Mouse (Mus musculus): ENCODE measurements around the gene Kcnq4.

Kcnq4 gene

DNA sequence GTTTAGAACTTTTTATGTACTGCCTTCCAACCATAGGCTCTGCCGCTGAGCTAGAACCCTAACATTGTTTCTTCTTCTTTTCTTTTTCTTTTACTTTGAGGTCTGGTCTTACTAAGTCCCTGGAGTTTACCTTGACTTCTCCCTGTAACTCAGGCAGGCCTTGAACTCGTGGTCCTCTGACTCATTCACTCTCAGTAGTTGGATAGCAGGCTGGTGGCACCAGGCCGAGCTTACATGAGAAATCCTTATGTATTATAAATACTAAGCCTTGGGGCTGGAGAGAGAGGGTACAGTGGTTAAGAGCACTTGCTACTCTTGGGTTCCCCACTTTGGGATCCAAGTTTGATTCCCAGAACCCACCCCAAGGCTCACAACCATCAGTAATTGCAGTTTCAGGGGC is 74.8 kb downstream of the Kcnq4 start:
- in situ Hi-C loops (cut with MseI, MboI) = no loop called here

DNA sequence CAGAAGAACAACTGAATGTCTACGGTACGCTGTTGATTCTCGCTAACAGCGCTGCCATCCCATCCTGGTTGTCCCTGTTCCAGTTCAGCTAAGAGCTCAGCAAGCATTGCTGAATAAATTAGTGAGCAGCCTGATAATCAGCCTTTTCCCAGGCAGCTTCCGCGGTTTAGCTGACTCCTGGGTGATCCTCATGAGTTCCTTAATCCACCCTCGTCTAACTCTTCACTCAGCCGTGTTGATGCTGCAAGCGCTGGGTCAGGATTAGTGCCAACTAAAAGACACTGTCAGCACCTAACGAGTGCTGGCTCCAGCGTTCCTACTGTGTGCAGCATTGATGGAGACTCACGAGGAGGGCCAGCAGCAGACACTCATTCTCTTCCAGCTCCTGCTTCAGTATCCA is 77.4 kb downstream of the Kcnq4 start:
- in situ Hi-C loops (cut with MseI, MboI) = no loop called here

DNA sequence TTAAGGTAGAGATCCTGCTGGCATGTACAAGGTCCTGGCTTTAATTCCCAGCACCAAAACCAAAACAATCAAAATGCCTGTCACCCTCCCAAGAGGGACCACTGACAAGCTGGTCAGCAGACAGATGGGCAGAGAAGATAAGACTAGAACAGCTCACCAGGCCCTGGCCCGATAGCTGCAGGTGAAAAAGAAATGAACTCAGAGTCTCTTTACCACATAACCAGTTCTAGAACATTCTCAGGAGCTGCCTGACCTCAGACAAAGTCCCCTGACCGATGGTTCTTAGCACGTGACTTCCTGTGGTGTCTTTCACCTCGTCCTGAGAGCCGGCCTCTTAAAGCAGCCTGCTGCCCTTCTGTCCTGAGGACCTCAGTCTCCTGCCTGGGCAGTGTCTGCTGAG is 78.8 kb downstream of the Kcnq4 start:
- in situ Hi-C loops (cut with MseI, MboI) = no loop called here

DNA sequence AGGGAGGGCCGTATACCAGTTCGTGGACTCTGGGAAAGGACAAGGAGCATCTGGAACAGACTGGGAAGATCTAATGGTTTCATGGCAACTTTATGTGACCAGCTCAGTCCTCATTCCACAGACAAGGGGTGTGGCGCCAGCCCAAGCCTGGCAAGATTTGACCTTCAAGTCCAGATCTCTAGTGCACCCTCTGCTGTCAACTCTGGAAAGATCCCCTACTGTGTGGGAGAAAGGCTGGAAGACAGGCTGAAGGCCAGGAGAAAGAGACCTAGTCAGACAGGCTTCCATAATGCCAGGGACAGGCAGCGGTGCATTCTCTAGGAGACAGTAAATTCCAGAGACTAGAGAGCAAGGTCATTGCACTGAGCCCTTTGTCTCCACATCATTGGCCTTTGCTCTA is 79.9 kb downstream of the Kcnq4 start:
- in situ Hi-C loops (cut with MseI, MboI) = no loop called here

DNA sequence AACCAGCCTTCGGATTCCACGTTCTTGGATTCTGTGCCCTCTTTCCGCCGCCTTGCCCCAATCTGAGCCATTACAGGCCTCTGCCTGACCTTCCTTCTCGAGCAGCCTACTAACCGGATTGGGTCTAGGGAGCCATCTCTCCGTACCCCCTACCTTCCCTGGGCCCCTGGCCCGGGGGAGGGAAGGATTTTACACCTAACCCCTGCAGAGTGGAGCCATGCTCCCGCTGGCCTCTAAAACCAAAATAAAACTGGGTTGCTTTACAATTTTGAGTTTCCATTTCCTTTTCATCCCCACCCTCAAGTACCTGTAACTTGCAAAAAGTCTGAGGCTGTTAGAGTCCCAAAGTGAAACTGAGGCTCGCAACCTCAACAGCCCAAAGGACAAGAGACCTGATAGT is 80.9 kb downstream of the Kcnq4 start:
- in situ Hi-C loops (cut with MseI, MboI) = no loop called here

DNA sequence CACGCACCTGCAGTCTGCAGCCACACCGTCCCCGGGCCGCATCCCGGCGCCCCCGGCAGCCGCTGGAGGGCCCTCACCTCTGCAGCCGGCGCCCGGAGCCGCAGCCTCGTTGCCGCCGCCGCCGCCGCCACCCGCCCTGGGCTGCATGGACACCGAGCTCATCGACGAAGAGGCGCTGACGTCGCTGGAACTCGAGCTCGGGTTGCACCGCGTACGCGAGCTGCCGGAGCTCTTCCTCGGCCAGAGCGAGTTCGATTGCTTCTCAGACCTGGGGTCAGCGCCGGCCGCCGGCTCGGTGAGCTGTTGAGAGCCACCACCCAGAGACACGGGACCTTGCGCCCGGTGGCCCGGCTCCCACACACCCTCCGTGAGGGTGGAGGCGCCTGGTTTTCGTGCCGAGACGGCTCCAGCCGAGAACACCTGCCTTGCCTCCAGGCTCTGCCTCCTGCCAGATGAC is 81.3 kb downstream of the Kcnq4 start:
- in situ Hi-C loops (cut with MseI, MboI) = no loop called here

DNA sequence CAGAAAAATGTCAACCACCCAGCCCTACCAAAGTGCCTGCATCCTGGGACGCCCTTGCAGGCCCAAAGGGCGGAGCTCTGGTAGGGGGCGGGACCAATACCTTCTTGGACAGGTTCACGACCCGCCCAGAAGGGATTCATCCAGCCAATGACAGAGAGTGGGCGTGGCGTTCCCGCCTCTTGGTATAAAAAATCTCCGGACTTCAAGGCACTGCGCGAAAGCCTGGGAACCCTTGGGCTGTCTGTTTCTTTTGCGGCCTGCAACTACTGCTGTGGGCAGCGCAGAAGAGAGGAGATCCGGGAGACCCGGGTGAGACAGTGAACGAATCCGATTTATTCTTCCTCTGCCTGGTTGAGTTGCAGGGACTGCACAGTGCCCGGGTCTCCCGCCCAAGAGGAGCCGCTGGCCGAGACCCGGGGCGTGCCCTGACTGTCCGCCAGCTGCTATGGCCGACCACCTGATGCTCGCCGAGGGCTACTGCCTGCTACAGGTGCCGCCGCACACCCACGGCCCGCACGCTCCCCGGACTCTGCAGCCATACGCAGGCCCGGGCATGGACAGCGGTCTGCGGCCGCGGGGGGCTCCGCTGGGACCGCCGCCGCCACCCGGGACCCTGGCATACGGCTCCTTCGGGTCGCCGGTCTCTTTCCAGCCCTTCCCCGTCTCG is 81.9 kb downstream of the Kcnq4 start, which contains the start of gene Cited4:
Gene Cited4, plus strand, starts transcription at position 215 of the 667 bp plus-strand sequence.
- in situ Hi-C loops (cut with MseI, MboI) = no loop called here

DNA sequence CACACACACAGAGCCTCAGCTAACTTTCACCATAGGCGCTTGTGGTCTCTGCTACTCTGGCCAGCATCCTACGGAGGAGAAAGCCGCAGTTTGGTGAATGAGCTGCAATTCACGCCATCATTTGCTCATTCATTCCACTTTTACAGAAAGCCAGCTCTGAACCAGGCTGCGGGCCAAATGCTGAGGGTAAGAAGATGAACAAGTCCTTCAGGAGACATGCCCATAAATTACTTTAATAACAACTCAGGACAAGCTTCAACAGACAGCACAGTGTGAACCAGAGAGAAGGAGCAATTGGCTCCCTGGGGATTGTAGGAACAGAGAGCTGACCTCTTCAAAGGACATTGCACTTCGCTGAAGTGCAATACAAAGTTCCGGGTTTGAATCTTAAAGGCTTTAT is 82.6 kb downstream of the Kcnq4 start:
- in situ Hi-C loops (cut with MseI, MboI) = no loop called here

DNA sequence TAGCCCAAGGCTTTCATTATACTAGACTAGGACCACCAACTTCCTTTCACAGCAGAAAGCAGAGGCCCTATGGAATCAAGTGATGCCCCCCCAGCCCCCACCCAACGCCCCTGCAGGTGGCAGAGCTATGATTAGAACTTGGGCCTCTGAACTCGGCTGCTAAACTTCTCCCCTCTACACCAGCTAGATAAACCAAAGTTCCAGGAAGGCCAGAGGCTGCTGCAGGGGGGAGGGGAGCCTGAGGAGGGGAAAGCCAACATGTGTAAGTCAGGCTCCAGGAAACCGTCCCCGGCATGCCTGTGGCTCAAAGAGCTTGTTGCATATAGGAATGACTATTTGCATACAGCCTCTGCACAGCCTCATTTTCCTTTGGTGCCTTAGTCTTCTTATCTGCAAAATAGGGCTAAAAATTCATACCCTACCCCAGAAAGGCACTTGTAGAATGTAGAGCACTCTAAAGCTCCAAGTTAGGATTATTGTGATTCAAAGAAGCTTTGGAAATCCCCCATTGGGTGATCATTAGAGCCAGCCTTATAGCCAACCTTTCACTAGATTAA is 83.2 kb downstream of the Kcnq4 start:
- in situ Hi-C loops (cut with MseI, MboI) = no loop called here

DNA sequence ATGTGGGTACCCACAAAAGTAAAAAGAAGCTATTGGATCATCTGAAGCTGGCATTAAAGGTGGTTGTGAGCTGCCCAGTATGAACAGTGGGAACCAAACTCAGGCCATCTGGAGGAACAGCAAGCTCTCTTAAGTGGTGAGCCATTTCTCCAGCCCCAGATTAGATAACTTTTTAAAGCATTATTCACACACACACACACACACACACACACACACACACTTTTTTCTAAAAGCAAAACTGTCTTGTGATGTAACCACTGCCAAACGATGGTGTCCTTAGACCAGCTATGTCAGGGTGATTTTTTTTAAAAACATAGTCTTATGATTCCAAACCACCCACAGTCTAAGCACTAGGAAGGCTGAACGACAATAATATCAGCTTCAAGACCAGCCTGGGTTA is 83.8 kb downstream of the Kcnq4 start:
- in situ Hi-C loops (cut with MseI, MboI) = no loop called here

DNA sequence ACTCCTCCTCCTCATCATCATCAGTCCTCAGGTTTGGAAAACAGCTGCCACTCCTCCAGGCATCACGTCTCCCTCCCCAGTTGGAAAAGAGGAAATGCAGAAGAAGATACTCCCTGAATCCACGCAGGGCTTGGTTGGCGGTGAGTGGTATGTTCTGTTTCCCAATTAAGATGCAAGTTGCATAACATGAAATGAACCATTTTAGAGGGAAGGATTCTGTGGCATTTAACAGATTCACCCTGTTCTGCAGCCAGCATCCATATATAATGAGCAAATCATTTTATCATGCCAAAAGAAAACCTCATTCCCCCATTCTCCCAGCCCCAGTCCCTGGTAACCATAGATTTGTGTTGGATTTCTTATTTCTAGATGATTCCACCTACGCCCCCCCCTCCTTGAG is 87.9 kb downstream of the Kcnq4 start:
- in situ Hi-C loops (cut with MseI, MboI) = no loop called here

DNA sequence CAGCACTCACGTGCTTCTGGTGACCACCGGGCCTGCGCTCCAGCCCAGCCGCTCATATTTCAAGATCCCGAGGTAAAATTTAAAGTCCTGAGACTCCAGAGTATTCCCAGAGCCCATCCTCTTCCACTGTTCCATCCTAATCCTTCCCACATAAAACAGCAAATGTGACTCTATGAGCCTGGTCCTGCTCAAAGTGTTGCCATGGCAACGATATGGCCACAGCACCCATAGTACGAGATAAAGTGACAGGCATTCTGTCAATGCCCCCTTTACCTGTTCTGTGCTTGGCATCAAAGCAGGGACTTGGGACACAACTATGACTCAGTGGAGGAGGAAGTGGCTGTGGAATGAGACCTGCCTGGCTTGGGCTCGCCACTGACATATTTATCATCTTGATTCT is 92.5 kb downstream of the Kcnq4 start:
- in situ Hi-C loops (cut with MseI, MboI) = no loop called here

DNA sequence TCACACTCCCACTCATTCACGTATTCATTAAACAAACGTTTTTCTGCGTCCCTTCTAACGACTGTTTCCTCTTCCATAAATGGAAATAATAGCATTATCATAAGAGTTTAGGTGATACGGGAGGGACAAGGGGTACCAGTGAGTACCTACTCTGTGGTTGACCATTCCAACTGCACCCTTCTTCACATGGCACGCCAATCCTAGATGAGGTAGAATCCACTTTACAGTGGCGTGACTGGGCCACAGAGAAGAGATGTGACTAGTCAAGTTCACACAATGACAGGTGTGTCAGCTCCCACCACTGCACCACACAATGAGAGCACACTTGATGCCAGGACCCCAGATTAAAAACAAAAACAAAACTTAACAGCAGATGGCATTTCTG is 98.2 kb downstream of the Kcnq4 start:
- in situ Hi-C loops (cut with MseI, MboI) = no loop called here

DNA sequence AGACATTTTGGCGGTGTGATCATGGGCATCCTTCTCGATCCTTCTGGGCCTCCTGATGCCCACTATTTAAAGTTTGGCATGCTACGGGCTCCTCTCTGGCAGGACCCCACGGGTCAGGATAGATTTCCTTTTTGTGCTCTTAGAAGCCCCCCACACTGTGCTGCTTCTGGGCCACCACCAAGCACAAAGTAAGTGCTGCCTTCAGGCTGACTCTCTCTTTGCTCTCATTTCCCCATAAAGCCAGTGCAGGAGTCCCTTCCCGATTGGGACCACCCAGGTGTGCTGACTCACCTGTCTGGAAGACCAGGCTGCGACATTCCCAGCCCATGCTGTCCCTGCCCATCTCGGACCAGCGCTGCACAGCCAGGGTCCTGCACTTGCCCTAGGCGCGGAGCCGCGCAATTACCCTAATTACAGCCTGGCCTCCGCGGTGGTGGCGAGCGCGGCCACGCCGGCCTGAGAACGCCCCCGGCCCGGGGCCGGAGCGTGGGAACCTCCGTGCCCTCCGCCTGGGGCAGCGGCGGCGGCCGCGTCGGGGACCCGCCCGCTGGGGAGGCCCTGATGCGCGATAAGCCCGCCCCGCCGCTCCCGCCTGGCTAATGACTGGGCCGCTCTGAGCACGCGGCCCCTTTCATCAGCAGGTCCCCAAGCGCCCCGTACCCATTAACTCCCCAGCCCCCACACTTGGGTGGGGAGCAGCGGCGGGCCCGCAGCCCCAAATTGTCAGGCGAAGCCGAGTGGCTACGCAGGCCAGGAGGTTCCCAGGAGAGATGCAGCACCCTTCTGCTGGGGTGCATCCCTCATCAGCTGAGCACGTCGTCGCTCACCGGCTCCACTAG is 98.8 kb downstream of the Kcnq4 start:
- in situ Hi-C loops (cut with MseI, MboI) = no loop called here

Data from mouse trophoblast stem cell (cell line).